Mouse (Mus musculus): Measurements from ENCODE around the gene Slc27a4.
A peak's percentile ranks its signal among the peaks of the same experiment; 100 is the strongest.

GRCm38 (mm10) chr2:29770162-29770561, 32.3 kb upstream of the Slc27a4 start:
- TF ChIP-seq POLR2A (IDR thresholded peaks at IDR 0.05; ENCODE audit: control insufficient read depth in 1 of 2, insufficient read depth in 1 of 2, low read depth in 1 of 2, low read length in 2 of 2, poor library complexity in 1 of 2) (no peak), UBTF (IDR thresholded peaks at IDR 0.05; ENCODE audit: borderline replicate concordance, insufficient read depth, low read depth, low read length) (no peak), CTCF (IDR thresholded peaks at IDR 0.05 in 2 of 3, conservative IDR thresholded peaks at IDR 0.05 in 1 of 3; ENCODE audit: control insufficient read depth in 1 of 3, insufficient read depth in 1 of 3, low read depth in 2 of 3, low read length in 3 of 3, poor library complexity in 1 of 3, severe bottlenecking in 1 of 3) (peak; percentile 35 to 47 (median 47)), E2F4 (IDR thresholded peaks at IDR 0.05; ENCODE audit: borderline replicate concordance, low read depth, low read length) (no peak)

All from MEL (cell line).